Mouse (Mus musculus): ENCODE data around the gene Glrx3. TPM values are rescaled to one million over a fixed set of nuclear protein-coding genes. Genes with fewer than 3 reads are reported as not detected.
A peak's percentile ranks its signal among the peaks of the same experiment; 100 is the strongest.
"Not testable (repeated sequence)": the region's sequence is repeated elsewhere in the genome, so short reads cannot be mapped to it uniquely, and the experiment has no call there.

The Glrx3 gene
- 100 to 1,000 TPM in 1 of 2 experiments, 10 to 100 TPM in 1; 99.8 to 104 TPM for total RNA-seq (2021)

GRCm38 (mm10) chr7:137437440-137438178, at the start of gene Glrx3:
TSS of gene Glrx3 (plus strand) at chr7:137437614.
- peak; percentile 95 to 96 for DNase-seq

DNA sequence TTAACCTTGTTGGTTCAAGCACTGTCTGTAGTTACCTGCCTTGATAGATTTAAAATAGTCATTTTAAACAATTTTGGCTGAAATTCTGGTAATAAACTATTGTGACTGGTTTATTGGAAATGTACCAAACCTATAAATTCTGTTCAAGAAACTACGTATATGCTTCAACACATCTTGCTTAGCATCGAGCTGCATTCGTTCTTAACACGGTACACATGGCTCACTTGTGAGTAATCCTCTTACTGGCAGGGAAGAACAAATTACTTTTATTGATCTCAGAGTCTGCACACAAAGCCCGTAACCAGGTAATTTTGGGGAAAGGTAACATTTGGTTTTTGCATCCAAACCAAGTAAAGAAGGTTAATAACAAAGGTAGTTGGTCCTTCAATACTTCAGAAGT, 49.6 kb upstream of the Glrx3 start:
- no peak for DNase-seq

- DNase-seq = no peak
Measured at GRCm38 (mm10) chr7:137395421-137395820, 42.0 kb upstream of the Glrx3 start.

DNA sequence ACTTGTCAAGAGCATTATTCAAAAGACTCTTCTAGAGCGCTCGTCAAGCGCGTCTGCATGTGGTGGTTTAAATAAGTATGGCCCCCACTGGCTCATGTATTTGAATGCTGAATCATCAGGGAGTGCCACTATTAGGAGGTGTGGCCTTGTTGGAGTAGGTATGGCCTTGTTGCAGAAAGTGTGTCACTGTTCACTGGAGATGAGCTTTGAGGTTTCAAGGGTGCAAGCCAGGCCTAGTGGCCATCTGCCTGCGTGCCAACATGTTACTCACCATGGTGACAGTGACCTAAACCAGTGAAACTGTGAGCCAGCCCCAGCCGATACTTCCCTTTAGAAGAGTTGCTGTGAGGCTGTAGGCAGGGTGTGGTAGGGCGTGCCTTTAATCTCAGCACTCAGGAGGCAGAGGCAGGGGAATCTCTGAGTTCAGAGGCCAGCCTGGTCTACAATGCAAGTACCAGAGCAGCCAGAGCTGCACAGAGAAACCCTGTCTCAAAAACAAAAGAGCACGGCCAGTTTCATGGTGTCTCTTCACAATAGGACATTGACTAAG, 40.0 kb upstream of the Glrx3 start:
- DNase-seq = no peak

- no peak for DNase-seq
Measured at GRCm38 (mm10) chr7:137398973-137399372, 38.4 kb upstream of the Glrx3 start.

DNA sequence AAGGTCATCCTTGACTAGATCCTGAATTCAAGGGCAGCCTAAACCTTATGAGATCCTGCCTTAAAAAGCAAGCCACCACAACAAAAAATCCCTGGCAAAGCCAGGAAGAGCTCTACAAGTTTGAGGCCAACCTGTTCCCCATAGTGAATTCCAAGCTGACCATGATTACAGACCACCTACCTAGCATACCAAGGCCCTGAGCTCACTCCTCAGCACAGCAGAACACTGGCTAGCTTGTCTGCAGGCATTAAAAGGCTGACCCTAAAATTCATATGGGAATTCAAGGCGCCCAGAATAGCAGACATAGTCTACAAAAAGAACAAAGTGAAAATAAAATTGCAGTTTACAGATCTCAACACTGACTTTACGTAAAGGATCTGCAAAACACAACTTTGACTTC, 33.3 kb upstream of the Glrx3 start:
- DNase-seq = no peak

DNA sequence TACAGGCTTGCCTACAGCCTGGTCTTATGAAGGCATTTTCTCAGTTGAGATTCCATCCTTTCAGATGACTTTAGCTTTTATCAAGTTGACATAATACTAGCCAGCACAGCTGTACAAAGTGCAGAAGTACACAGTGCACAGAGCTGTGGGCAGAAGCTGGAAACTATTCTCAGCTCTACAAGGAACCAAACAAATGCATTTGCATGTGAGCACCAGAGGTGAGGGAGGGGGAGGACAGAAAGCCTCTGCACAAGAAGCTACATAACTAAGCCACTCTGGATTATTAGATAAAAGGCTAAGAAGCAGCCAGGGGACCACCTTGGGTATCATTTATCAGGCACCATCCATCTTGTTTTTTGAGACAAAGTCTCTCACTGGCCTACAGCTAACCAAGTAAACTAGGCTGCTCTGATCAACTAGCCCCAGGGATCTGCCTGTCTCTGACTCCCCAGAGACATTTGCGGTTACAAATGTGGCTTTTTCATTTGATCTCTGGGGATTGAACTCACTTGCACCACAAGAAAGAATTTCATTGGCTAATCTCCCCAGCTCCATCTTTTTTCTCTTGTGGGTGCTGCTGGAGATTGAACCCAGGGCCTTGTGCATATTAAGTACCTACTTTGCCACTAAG, 29.9 kb upstream of the Glrx3 start:
- no peak for DNase-seq

DNA sequence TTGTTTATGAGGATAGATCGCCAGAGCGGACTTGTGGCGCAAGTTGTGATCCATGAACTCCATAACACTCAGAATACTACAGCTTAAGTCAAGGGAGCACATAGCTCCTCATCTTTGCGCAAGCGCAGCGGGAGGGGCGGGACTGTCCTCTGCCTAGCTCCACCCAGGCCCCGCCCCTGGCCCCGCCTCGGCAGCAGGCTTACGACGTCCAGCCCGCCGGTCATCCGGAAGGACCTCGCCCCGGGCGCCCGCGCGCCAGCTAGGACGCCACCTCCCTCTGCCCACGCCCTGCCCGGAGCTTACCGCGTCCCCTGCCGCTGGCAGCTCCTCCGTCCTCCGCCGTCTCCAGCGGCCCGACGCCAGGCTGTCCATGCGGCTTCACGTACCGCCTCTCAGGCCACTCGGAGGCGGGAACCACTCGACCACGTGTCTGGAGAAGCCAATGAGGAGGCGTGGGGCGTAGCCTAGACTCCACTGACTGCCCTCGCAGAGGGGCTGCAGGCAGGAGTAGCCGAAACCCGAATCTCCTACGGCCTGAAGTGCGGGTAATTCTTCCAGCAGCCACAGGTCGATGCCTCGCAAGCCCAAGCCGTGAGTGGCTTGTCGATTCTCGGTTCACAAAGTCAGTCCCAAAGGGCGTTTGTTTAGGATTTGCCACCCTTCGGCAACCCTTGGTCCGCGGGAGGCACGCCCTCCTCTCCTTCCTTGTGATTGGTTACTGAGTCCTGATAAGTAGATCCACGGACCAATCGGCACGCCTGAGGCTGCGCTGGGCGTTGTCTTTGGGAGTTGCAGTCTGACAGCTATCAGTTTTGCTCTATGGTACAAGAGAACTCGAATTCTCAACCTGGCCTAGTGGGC, 26.8 kb upstream of the Glrx3 start, which contains the start of gene 9430038I01Rik:
9430038I01Rik (minus strand) TSS at position 426 of the 861 bp plus-strand sequence.
- DNase-seq = peak; percentile 96

- DNase-seq = no peak
Measured at GRCm38 (mm10) chr7:137414710-137415109, 22.7 kb upstream of the Glrx3 start.

GRCm38 (mm10) chr7:137420550-137420949, 16.9 kb upstream of the Glrx3 start:
- no peak for DNase-seq

DNA sequence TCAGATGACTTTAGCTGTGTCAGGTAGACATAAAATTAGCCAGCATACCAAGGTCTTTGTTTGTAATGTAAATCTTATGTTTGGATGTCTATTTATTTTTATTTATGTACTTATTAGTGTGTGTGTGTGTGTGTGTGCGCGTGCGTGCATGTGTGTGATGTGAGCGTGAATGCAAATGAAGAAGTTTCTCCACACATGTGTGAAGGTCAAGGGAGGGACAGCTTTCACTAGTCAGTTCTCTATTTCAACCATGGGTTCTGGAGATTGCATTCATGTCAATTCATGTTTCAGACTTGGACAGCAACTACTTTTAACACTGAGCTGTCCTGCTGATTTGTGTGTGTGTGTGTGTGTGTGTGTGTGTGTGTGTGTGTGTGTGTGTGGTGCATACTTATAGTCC, 16.2 kb upstream of the Glrx3 start:
- DNase-seq = no peak

- no peak for DNase-seq
Measured at GRCm38 (mm10) chr7:137426693-137427092, 10.7 kb upstream of the Glrx3 start.

DNA sequence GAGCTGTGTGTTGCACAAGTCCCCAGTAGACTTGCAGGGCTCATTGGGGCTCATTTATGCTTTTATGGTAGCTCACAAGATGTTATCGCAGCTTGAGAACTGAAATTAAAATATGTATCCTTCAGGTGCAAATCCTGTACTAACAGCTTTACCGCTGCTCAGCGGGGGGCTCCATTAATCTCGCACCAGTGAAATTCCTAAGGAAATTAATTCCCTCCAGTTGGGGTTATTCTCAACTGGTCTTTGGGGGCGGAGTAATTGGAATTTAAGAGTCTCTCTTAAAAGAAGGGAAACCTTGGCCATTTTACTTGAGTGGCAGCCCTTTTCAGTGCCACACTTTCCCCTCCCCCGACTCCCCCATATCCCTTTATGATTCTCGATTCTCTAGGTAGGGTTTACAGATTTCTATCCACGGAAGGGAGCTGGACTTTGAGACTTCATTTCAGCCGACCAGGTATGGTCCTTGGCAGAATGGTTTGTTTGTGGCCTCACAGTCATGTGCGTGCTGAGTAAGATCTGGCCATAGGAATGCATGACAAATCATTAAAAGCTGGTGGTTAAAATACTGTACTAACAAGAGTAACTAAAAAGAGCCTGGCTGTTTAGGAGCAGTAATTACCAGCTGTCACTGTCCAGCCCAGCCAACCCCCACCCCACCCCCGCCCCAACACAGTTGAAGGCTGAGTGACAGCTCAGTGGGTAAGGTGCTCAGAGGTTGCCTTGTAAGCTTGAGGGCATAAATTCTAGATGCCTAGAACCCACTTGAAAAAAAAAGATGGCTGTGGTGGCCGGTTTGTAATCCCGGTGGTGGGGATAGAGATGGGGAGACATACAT, 5.4 kb upstream of the Glrx3 start:
- no peak for DNase-seq

DNA sequence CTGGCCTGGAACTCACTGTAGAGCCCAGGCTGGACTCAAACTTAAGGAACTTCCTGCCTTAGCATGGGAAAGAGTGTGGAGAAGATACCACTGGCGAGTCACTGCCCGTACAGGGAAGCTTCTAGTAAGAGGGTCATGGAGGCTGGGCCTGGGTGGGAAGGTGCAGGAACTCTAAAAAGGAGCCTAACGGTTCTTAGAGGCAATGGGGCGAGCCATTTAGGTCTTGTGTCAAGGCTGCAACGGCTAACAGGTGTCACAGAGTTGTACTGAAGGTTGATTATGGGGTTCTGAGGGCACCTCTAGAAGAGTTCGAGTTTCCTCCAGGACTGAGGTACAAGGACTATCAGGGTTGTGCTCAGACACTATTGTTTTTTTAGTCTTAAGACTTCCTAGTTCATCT, 513 bp upstream of the Glrx3 start:
- no peak for DNase-seq

DNA sequence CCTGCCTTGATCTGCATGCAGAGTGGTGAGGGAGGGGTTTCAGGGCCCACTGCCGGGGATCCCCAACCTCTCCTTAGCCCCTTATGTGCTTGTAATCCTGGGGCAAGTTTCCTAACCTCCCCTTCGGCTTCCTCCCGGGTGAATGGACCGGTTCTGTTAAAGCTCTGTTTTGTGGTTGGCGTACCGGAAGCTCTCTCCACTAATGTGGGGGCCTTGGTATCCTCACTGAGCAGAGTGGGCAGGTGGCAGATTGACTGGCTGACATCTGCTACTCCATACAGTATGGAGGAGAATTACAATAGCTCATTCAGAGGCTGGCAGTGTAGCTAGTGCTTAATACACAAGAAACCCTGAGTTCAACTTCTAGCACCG, 751 bp downstream of the Glrx3 start:
- DNase-seq = peak; percentile 61 to 76

DNA sequence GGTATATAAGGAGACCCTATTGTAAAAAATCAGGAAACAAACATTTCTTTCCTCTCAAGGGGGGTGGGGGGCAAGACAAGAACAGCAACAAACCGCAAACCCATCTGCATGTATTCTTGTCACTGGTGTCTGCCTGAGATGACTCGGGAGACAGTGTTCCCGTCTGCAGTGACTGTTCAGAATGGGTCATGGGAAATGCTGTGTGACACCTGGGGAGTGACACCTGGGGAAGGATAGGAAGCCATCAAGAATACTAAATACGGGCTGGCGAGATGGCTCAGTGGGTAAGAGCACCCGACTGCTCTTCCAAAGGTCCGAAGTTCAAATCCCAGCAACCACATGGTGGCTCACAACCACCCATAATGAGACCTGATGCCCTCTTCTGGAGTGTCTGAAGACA, 1.5 kb downstream of the Glrx3 start:
- not testable (repeated sequence) for DNase-seq

- no peak for DNase-seq
Measured at GRCm38 (mm10) chr7:137442951-137443350, 5.5 kb downstream of the Glrx3 start.

- no peak for DNase-seq
Measured at GRCm38 (mm10) chr7:137445321-137445720, 7.9 kb downstream of the Glrx3 start.

- no peak for DNase-seq
Measured at GRCm38 (mm10) chr7:137461396-137461795, 24.0 kb downstream of the Glrx3 start.

DNA sequence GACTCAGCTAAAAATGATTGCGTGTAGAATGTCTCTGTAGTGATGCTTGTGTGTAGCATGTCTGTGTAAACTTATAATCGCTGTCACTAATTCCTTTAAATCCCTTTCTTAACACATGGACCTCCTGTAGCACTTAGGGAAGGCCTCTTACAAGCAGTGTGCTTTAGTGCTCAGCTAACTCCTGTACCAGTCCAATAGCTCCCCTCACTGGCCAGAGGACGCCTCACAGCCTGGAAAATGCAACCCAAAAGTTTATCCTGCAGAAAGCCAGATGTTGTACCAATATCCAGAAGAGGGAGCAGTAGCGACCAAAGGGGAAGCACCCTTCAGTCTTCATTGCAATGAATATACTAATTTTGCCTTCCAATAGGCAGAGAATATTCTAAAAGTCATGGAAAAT, 30.8 kb downstream of the Glrx3 start:
- DNase-seq = peak; percentile 25 to 37

DNA sequence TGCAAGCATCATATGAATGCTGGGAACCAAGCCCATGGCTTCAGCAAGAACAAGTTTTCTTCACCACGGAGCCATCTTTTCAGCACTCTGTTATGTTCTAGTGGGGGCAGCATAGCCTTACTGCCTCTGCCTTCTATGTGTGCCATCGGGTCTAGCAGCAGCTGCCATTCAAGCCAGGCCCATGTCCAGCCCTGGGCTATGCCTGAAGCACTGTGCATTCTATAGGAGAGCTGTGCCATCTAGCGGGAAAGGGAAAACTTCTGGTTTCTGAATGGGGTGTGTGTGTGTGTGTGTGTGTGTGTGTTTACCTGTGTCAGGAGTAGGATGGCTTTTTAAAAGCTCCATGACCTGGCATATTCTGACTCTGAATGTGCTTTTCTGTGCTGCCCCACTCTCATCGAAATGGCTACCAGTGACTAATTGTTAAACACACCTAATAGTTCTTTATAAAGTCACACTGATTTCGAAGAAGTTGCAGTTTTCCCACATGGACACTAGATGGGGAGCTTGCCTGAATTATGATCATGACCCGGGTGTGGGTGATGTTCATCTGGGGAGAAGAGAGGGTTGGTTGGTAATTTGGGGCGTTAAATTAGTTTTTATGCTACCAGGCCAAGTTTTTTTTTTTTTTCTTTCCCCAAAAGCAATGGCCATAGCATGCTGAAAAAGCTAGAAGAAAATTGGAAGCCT, 34.2 kb downstream of the Glrx3 start:
- DNase-seq = no peak
